Mouse (Mus musculus): Measurements from ENCODE around the gene Scyl1. TPM values are rescaled to one million over a fixed set of nuclear protein-coding genes. Genes with fewer than 3 reads are reported as not detected.
A peak's percentile ranks its signal among the peaks of the same experiment; 100 is the strongest.

The Scyl1 gene
- polyA plus RNA-seq, 1 experiment from 2014 or later = 73.5 TPM

DNA sequence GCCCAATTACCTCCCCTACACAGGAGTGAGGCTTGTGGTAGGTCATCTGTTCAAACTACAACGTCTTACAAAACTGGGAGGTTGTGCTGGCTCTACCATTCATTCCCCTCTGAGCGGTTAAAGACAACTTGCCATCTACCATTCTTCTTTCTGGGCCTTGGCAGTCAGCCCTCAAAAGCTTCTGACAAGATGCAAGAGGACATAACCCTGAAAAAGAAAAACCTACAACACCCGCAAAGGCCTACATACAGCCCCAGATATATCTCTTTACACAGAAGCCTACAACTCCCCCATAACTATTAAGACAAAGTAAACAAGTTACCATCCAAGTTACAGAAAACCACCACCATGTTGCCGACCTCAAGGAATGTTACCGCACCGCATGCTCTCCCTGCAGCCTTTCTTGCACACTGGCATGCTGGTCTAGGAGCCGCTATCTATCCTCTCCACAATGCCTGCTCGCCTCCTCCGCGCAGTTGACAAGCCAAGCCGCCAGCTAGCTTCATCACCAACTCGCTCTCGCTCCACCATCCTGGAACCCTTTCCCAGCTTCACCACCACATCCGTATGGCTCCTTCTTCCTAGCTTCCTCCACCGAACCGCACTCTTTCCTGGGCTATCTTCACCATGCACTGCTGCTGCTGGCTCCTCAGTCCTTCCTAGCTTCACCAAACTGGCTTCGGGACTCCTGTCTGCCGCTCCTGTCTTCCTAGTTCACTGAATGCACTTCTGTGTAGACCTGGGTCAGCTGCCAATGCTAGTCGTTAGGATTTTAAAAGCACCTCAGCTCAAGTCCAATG, 29.6 kb upstream of the Scyl1 start:
- Histone ChIP-seq H3K36me3 (ENCODE audit: control insufficient read depth, insufficient read depth, low read length) (peaks cover 31% of the 10 kb centered on the region), H3K9me3 (ENCODE audit: control insufficient read depth, low read length) (no peaks in the 10 kb centered on the region), H3K27me3 (ENCODE audit: control insufficient read depth, insufficient read depth, low read length) (no peaks in the 10 kb centered on the region), H3K4me3 (replicated peaks; ENCODE audit: low read depth, low read length) (peak overlapping the region; percentile 74), H3K4me2 (ENCODE audit: low read length) (peak overlapping the region; percentile 93), H3K4me1 (ENCODE audit: control insufficient read depth, insufficient read depth, low read length) (peaks cover 36% of the 10 kb centered on the region), H3K27ac (replicated peaks; ENCODE audit: low read depth, low read length) (peak overlapping the region; percentile 100), H3K9ac (replicated peaks; ENCODE audit: low read length) (peak overlapping the region; percentile 91)
- WGBS = under 1% methylated on average over 19 of the region's 19 CpGs
- DNase-seq (peak; percentile 54), ATAC-seq (ENCODE audit: low FRiP score, low TSS enrichment) (no peak)

DNA sequence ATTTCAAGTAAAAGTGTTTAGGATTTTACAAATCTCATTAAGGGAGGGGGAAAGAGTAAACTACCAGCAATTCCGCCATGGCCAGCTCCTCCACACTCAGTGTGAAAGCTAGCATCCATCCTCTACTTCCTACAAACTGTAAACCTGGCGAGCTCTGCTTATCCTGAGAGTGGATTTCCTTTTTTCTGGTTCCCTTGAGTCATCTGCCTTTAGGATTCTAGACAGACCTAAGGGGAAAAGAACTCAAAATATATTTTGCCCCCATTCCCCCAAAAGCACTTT, 29.1 kb upstream of the Scyl1 start:
- 0% methylated on average over 2 of the region's 2 CpGs for WGBS
- Histone ChIP-seq H3K4me3 (replicated peaks; ENCODE audit: low read depth, low read length) (peak overlapping the region; percentile 74), H3K36me3 (ENCODE audit: control insufficient read depth, insufficient read depth, low read length) (peaks cover 37% of the 10 kb centered on the region), H3K4me1 (ENCODE audit: control insufficient read depth, insufficient read depth, low read length) (peaks cover 40% of the 10 kb centered on the region), H3K9ac (replicated peaks; ENCODE audit: low read length) (peak overlapping the region; percentile 91), H3K9me3 (ENCODE audit: control insufficient read depth, low read length) (no peaks in the 10 kb centered on the region), H3K4me2 (ENCODE audit: low read length) (peak overlapping the region; percentile 93), H3K27me3 (ENCODE audit: control insufficient read depth, insufficient read depth, low read length) (no peaks in the 10 kb centered on the region), H3K27ac (replicated peaks; ENCODE audit: low read depth, low read length) (peak overlapping the region; percentile 100)
- ATAC-seq (ENCODE audit: low FRiP score, low TSS enrichment) = no peak
- peak; percentile 37 for DNase-seq

GRCm38 (mm10) chr19:5799566-5800349, 28.5 kb upstream of the Scyl1 start:
- WGBS = 1% methylated on average over 10 of the region's 10 CpGs
- no peak for ATAC-seq (ENCODE audit: low FRiP score, low TSS enrichment)

GRCm38 (mm10) chr19:5798700-5799479, 27.7 kb upstream of the Scyl1 start:
- Histone ChIP-seq H3K9me3 (ENCODE audit: control insufficient read depth, low read length) (no peaks in the 10 kb centered on the region), H3K4me2 (ENCODE audit: low read length) (peak overlapping the region; percentile 93), H3K27me3 (ENCODE audit: control insufficient read depth, insufficient read depth, low read length) (no peaks in the 10 kb centered on the region), H3K36me3 (ENCODE audit: control insufficient read depth, insufficient read depth, low read length) (peaks cover 47% of the 10 kb centered on the region), H3K27ac (replicated peaks; ENCODE audit: low read depth, low read length) (peak overlapping the region; percentile 37; the same call in 1 of the 2 replicates), H3K4me1 (ENCODE audit: control insufficient read depth, insufficient read depth, low read length) (peaks cover 35% of the 10 kb centered on the region), H3K4me3 (replicated peaks; ENCODE audit: low read depth, low read length) (peak overlapping the region; percentile 74), H3K9ac (replicated peaks; ENCODE audit: low read length) (peak overlapping the region; percentile 72)
- peak; percentile 55 for DNase-seq
- under 1% methylated on average over 7 of the region's 7 CpGs for WGBS
- no peak for ATAC-seq (ENCODE audit: low FRiP score, low TSS enrichment)

More at GRCm38 (mm10) chr19:5799566-5800349, 28.5 kb upstream of the Scyl1 start:
- Histone ChIP-seq H3K36me3 (ENCODE audit: control insufficient read depth, insufficient read depth, low read length) (peaks cover 42% of the 10 kb centered on the region), H3K4me3 (replicated peaks; ENCODE audit: low read depth, low read length) (peak overlapping the region; percentile 74), H3K9ac (replicated peaks; ENCODE audit: low read length) (peak overlapping the region; percentile 91), H3K4me1 (ENCODE audit: control insufficient read depth, insufficient read depth, low read length) (peaks cover 41% of the 10 kb centered on the region), H3K27ac (replicated peaks; ENCODE audit: low read depth, low read length) (peak overlapping the region; percentile 100), H3K4me2 (ENCODE audit: low read length) (peak overlapping the region; percentile 93), H3K27me3 (ENCODE audit: control insufficient read depth, insufficient read depth, low read length) (no peaks in the 10 kb centered on the region), H3K9me3 (ENCODE audit: control insufficient read depth, low read length) (no peaks in the 10 kb centered on the region)
- DNase-seq = peak; percentile 54

GRCm38 (mm10) chr19:5797381-5798111, 26.3 kb upstream of the Scyl1 start:
- H3K27ac ChIP-seq (replicated peaks; ENCODE audit: low read depth, low read length) = 0 out of 2 replicates have a peak overlapping the region, but pooled peaks have one; percentile 32
- H3K9ac ChIP-seq (replicated peaks; ENCODE audit: low read length) = peak overlapping the region; percentile 50
- H3K9me3 ChIP-seq (ENCODE audit: control insufficient read depth, low read length) = no peaks in the 10 kb centered on the region
- peaks cover 47% of the 10 kb centered on the region for H3K36me3 ChIP-seq (ENCODE audit: control insufficient read depth, insufficient read depth, low read length)
- peak overlapping the region; percentile 74 for H3K4me3 ChIP-seq (replicated peaks; ENCODE audit: low read depth, low read length)
- H3K4me2 ChIP-seq (ENCODE audit: low read length) = peak overlapping the region; percentile 93
- H3K27me3 ChIP-seq (ENCODE audit: control insufficient read depth, insufficient read depth, low read length) = no peaks in the 10 kb centered on the region
- H3K4me1 ChIP-seq (ENCODE audit: control insufficient read depth, insufficient read depth, low read length) = peaks cover 25% of the 10 kb centered on the region
- ATAC-seq (ENCODE audit: low FRiP score, low TSS enrichment) = no peak
- peak; percentile 49 for DNase-seq
- WGBS = 15% methylated on average over 7 of the region's 7 CpGs

GRCm38 (mm10) chr19:5796573-5797111, 25.4 kb upstream of the Scyl1 start:
- H3K36me3 ChIP-seq (ENCODE audit: control insufficient read depth, insufficient read depth, low read length) = peaks cover 47% of the 10 kb centered on the region
- peak overlapping the region; percentile 50 for H3K9ac ChIP-seq (replicated peaks; ENCODE audit: low read length)
- H3K4me2 ChIP-seq (ENCODE audit: low read length) = peak overlapping the region; percentile 93
- peak overlapping the region; percentile 74 for H3K4me3 ChIP-seq (replicated peaks; ENCODE audit: low read depth, low read length)
- peak; percentile 20 for DNase-seq
- H3K27me3 ChIP-seq (ENCODE audit: control insufficient read depth, insufficient read depth, low read length) = no peaks in the 10 kb centered on the region
- no peak for ATAC-seq (ENCODE audit: low FRiP score, low TSS enrichment)
- H3K9me3 ChIP-seq (ENCODE audit: control insufficient read depth, low read length) = no peaks in the 10 kb centered on the region
- peaks cover 25% of the 10 kb centered on the region for H3K4me1 ChIP-seq (ENCODE audit: control insufficient read depth, insufficient read depth, low read length)
- peak overlapping the region; percentile 28; the same call in 1 of the 2 replicates for H3K27ac ChIP-seq (replicated peaks; ENCODE audit: low read depth, low read length)
- WGBS = 66% methylated on average over 7 of the region's 7 CpGs

DNA sequence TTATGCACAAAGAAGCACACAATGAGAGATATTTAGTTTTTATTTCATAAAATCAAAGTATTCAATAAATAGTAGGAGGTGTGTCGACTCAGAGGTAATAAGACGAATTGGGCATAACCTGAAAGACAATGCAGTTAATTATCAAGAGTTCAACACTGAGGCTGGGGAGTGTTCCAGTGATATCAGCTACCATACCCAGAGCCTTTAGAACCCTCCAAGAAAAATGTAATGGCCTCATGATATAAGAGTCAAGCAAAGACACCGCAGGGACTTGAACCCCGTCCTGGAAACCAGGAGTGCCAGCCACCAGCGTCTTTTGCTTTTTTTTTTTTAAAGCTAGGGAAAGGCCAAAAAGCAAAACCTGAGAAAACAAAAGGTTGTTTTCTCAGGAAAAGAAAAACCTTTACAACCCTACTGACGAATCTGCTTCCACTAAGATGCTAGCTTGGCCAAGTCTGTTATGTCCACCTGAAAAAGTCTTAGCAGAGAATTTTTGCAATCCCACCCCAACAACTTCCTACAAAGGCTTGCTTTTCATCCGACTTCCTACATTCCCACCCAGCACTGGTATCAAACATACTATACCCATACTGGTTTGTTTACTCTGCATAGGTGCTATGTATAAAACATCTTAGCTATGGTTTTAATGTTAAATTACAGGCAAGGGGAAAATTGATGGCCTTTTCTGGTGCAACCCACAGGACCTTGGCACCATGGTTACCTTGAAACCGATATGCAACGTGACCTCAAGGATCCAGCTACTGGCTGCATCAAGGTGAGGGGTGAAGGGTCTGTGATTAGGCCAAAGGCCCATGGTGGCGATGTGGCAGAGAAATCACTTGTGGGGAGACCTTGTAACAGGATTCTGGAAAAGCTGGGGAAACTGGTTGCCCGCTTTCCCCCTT, 24.7 kb upstream of the Scyl1 start:
- Histone ChIP-seq H3K4me3 (replicated peaks; ENCODE audit: low read depth, low read length) (peak overlapping the region; percentile 74), H3K27ac (replicated peaks; ENCODE audit: low read depth, low read length) (peak overlapping the region; percentile 28; the same call in 1 of the 2 replicates), H3K27me3 (ENCODE audit: control insufficient read depth, insufficient read depth, low read length) (no peaks in the 10 kb centered on the region), H3K9me3 (ENCODE audit: control insufficient read depth, low read length) (no peaks in the 10 kb centered on the region), H3K9ac (replicated peaks; ENCODE audit: low read length) (peak overlapping the region; percentile 50), H3K36me3 (ENCODE audit: control insufficient read depth, insufficient read depth, low read length) (peaks cover 47% of the 10 kb centered on the region), H3K4me1 (ENCODE audit: control insufficient read depth, insufficient read depth, low read length) (peaks cover 25% of the 10 kb centered on the region), H3K4me2 (ENCODE audit: low read length) (peak overlapping the region; percentile 93)
- DNase-seq (no peak), ATAC-seq (ENCODE audit: low FRiP score, low TSS enrichment) (no peak)
- 62% methylated on average over 11 of the region's 11 CpGs for WGBS

Measured in midbrain, embryonic 14.5 days (tissue).